Mouse (Mus musculus): ENCODE results near the gene Shc3. TPM values are rescaled to one million over a fixed set of nuclear protein-coding genes. Genes with fewer than 3 reads are reported as not detected.

The Shc3 gene
- polyA plus RNA-seq, 1 experiment from 2014 or later = 6.6 TPM

DNA sequence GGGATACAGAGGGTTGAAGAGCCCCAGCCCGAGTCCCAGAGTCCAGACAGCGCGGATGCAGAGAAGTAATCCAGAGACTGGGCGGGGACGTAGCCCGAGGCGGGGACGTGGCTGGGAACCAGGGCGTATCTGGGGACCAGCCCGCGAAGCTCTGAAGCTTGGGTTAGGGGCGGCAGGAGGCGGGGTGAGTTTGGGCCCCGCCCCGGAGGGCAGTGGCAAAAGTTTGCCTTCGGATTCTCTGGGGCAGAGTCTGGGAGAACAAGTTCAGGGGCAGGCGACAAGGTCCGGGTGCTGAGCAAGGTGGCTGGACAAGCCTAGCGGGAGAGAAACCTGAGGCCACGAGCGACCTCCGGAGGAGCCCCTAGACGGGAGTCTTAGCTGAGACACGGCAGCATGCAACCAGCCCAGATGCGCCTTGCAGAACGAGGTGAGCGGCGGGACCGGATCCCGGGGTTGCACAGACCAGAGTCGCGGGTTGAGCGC, 160.7 kb downstream of the Shc3 start, which contains the start of gene S1pr3:
TSS of gene S1pr3 (plus strand) at position 121 of the 483 bp plus-strand sequence.
- peaks cover 3% of the 10 kb centered on the region; the same call in 1 of the 2 replicates for H3K27me3 ChIP-seq (ENCODE audit: control insufficient read depth, insufficient read depth, low read length)
- H3K36me3 ChIP-seq (ENCODE audit: control insufficient read depth, insufficient read depth, low read length) = no peaks in the 10 kb centered on the region
- peak within 1 kb of the TSS; percentile 49 for H3K4me2 ChIP-seq (ENCODE audit: low read depth, low read length)
- peak within 1 kb of the TSS; percentile 28; the same call in 1 of the 2 replicates for H3K9ac ChIP-seq (replicated peaks; ENCODE audit: low read depth, low read length)
- no peaks in the 10 kb centered on the region for H3K4me1 ChIP-seq (ENCODE audit: control insufficient read depth, insufficient read depth, low read length)
- H3K4me3 ChIP-seq (ENCODE audit: low read depth, low read length) = peak within 1 kb of the TSS; percentile 30
- no peaks in the 10 kb centered on the region for H3K9me3 ChIP-seq (ENCODE audit: control insufficient read depth, low read length)
- under 1% methylated on average over 33 of the region's 33 CpGs for WGBS
- H3K27ac ChIP-seq (ENCODE audit: low read depth, low read length) = no peak within 1 kb of the TSS
- peak; percentile 56 for ATAC-seq (ENCODE audit: low read depth)

DNA sequence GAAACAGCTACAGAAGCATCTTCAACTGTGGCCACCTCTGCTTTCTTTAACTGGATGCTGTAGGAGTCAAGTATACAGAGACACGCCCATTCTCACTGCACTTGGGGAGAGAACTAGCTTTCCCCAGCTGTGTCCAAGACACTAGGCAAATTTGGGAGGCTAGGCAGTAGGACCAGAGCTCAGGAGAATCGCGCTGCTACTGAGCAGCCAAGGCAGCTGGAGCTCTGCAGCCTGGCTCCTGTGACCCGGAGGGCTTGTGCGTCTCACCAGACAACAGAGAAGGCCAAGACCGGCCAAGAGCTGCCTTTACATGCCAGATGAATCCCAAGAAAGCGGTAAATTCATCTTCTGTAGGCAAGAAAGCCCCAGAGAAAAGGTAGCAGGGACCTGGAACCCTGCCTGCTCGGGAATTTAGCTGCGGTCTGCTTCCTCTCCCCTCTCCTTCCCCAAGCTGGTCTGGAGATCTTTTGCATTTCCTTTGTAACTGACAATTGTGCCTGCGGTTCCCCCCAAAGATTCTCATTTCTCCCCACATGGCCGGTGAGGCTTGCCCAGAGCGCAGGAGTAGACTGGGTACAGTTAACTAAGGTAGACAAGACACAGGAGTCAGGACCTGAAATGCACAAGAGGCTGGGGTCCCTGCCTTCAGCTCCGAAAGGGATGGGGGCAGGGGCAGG, 161.5 kb downstream of the Shc3 start:
- no peak for ATAC-seq (ENCODE audit: low read depth)

DNA sequence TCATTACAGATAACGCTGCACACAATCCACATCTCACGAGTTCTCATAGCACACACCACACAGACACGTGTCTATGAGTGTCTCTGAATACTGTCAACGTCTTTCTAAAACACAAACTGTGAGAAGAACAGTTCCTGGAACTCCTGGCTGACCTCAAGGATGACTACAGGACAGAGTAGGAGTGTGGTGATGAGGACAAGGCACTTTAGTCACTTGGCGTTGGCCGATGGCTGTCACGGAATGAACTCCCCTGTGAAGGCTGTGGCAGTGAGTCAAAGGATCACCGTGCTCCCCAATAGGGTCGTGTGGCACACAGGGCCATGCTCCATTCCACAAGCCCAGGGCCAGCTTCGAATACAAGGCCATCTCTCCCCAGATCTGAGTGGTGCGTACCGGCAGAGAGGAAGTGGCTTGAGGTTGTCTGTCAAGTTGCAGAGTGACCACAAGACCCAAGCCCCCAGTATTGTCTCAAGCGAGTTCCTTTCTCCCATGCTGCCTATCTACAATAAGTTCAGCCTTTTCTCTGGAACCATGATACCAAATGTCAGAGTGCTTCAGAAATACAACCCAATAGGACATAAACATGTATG, 163.4 kb downstream of the Shc3 start:
- no peak overlapping the region for H3K9ac ChIP-seq (replicated peaks; ENCODE audit: low read depth, low read length)
- no peak overlapping the region for H3K4me3 ChIP-seq (ENCODE audit: low read depth, low read length)
- H3K36me3 ChIP-seq (ENCODE audit: control insufficient read depth, insufficient read depth, low read length) = no peaks in the 10 kb centered on the region
- no peaks in the 10 kb centered on the region for H3K9me3 ChIP-seq (ENCODE audit: control insufficient read depth, low read length)
- no peak for ATAC-seq (ENCODE audit: low read depth)
- WGBS = 90% methylated on average over 13 of the region's 13 CpGs
- H3K4me2 ChIP-seq (ENCODE audit: low read depth, low read length) = no peak overlapping the region
- no peak overlapping the region for H3K27ac ChIP-seq (ENCODE audit: low read depth, low read length)
- H3K4me1 ChIP-seq (ENCODE audit: control insufficient read depth, insufficient read depth, low read length) = peaks cover 3% of the 10 kb centered on the region; the same call in 1 of the 2 replicates
- H3K27me3 ChIP-seq (ENCODE audit: control insufficient read depth, insufficient read depth, low read length) = peaks cover 3% of the 10 kb centered on the region; the same call in 1 of the 2 replicates

More for the DNA sequence above, 161.5 kb downstream of the Shc3 start:
- H3K4me1 ChIP-seq (ENCODE audit: control insufficient read depth, insufficient read depth, low read length) = no peaks in the 10 kb centered on the region
- WGBS = 29% methylated on average over 13 of the region's 13 CpGs
- no peak overlapping the region for H3K9ac ChIP-seq (replicated peaks; ENCODE audit: low read depth, low read length)
- no peaks in the 10 kb centered on the region for H3K36me3 ChIP-seq (ENCODE audit: control insufficient read depth, insufficient read depth, low read length)
- peak overlapping the region; percentile 49; the same call in 1 of the 2 replicates for H3K4me2 ChIP-seq (ENCODE audit: low read depth, low read length)
- no peak overlapping the region for H3K27ac ChIP-seq (ENCODE audit: low read depth, low read length)
- no peaks in the 10 kb centered on the region for H3K9me3 ChIP-seq (ENCODE audit: control insufficient read depth, low read length)
- H3K27me3 ChIP-seq (ENCODE audit: control insufficient read depth, insufficient read depth, low read length) = peaks cover 3% of the 10 kb centered on the region; the same call in 1 of the 2 replicates
- no peak overlapping the region; the same call in 1 of the 2 replicates for H3K4me3 ChIP-seq (ENCODE audit: low read depth, low read length)

GRCm38 (mm10) chr13:51404566-51404965, 164.7 kb downstream of the Shc3 start:
- 94% methylated on average over 4 of the region's 4 CpGs for WGBS
- H3K27me3 ChIP-seq (ENCODE audit: control insufficient read depth, insufficient read depth, low read length) = peaks cover 3% of the 10 kb centered on the region; the same call in 1 of the 2 replicates

DNA sequence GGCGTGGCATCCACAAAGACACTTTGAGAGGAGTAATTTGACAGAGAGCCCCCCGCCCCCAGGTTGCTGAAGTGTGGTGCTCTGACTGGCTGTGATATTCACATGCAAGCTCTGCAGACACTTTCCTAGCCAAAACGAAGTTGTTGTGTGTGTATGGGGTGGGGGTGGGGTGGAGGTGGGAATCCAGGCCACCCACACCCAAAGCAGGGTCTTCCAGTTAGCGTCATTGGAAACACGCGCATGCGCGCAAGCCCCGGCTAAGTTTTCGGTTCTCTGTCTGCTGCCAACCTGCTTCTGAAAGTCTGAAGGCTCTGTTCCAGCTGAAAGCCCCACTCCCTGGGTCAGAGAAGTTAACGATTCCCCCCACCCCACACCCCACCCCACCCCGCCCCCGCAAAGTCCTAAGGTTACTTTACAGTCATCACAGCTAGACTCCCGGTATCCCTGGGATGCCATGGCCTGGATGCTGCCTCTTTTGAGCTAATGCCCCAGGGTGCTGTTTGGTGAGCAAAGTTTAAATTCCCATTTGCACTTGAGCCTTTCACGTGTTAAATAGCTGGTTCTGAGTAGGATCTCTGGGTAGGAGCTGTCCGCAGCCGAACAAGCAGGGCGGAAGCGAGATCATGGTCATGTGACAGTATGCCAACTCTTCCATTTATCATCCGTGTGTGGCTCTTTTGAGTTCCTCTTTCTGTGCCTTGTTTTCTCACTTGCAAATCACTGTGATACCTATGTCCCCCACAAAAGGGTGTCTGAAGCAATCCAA, 168.3 kb downstream of the Shc3 start:
- peak overlapping the region; percentile 34; the same call in 1 of the 2 replicates for H3K9ac ChIP-seq (replicated peaks; ENCODE audit: low read depth, low read length)
- H3K36me3 ChIP-seq (ENCODE audit: control insufficient read depth, insufficient read depth, low read length) = no peaks in the 10 kb centered on the region
- H3K4me3 ChIP-seq (ENCODE audit: low read depth, low read length) = peak overlapping the region; percentile 34
- peak; percentile 87 for ATAC-seq (ENCODE audit: low read depth)
- no peaks in the 10 kb centered on the region for H3K27me3 ChIP-seq (ENCODE audit: control insufficient read depth, insufficient read depth, low read length)
- no peak overlapping the region; the same call in 1 of the 2 replicates for H3K27ac ChIP-seq (ENCODE audit: low read depth, low read length)
- peaks cover 3% of the 10 kb centered on the region; the same call in 1 of the 2 replicates for H3K4me1 ChIP-seq (ENCODE audit: control insufficient read depth, insufficient read depth, low read length)
- peak overlapping the region; percentile 80 for H3K4me2 ChIP-seq (ENCODE audit: low read depth, low read length)
- 5% methylated on average over 20 of the region's 20 CpGs for WGBS
- no peaks in the 10 kb centered on the region for H3K9me3 ChIP-seq (ENCODE audit: control insufficient read depth, low read length)

More at GRCm38 (mm10) chr13:51404566-51404965, 164.7 kb downstream of the Shc3 start:
- Histone ChIP-seq H3K27ac (ENCODE audit: low read depth, low read length) (no peak overlapping the region), H3K9me3 (ENCODE audit: control insufficient read depth, low read length) (no peaks in the 10 kb centered on the region), H3K4me3 (ENCODE audit: low read depth, low read length) (no peak overlapping the region), H3K36me3 (ENCODE audit: control insufficient read depth, insufficient read depth, low read length) (no peaks in the 10 kb centered on the region), H3K9ac (replicated peaks; ENCODE audit: low read depth, low read length) (no peak overlapping the region), H3K4me1 (ENCODE audit: control insufficient read depth, insufficient read depth, low read length) (peaks cover 3% of the 10 kb centered on the region; the same call in 1 of the 2 replicates), H3K4me2 (ENCODE audit: low read depth, low read length) (no peak overlapping the region)
- no peak for ATAC-seq (ENCODE audit: low read depth)

GRCm38 (mm10) chr13:51400186-51400719, 169.0 kb downstream of the Shc3 start:
- Histone ChIP-seq H3K36me3 (ENCODE audit: control insufficient read depth, insufficient read depth, low read length) (no peaks in the 10 kb centered on the region), H3K9ac (replicated peaks; ENCODE audit: low read depth, low read length) (peak overlapping the region; percentile 34; the same call in 1 of the 2 replicates), H3K27ac (ENCODE audit: low read depth, low read length) (peak overlapping the region; percentile 22; the same call in 1 of the 2 replicates), H3K9me3 (ENCODE audit: control insufficient read depth, low read length) (no peaks in the 10 kb centered on the region), H3K4me1 (ENCODE audit: control insufficient read depth, insufficient read depth, low read length) (peaks cover 3% of the 10 kb centered on the region; the same call in 1 of the 2 replicates), H3K27me3 (ENCODE audit: control insufficient read depth, insufficient read depth, low read length) (no peaks in the 10 kb centered on the region), H3K4me3 (ENCODE audit: low read depth, low read length) (peak overlapping the region; percentile 34), H3K4me2 (ENCODE audit: low read depth, low read length) (peak overlapping the region; percentile 80)
- peak; percentile 72 for ATAC-seq (ENCODE audit: low read depth)
- WGBS = 24% methylated on average over 14 of the region's 14 CpGs

GRCm38 (mm10) chr13:51399562-51399961, 169.7 kb downstream of the Shc3 start:
- 95% methylated on average over 3 of the region's 3 CpGs for WGBS
- Histone ChIP-seq H3K36me3 (ENCODE audit: control insufficient read depth, insufficient read depth, low read length) (no peaks in the 10 kb centered on the region), H3K9ac (replicated peaks; ENCODE audit: low read depth, low read length) (no peak overlapping the region), H3K4me1 (ENCODE audit: control insufficient read depth, insufficient read depth, low read length) (peaks cover 3% of the 10 kb centered on the region; the same call in 1 of the 2 replicates), H3K9me3 (ENCODE audit: control insufficient read depth, low read length) (no peaks in the 10 kb centered on the region; the same call in 1 of the 2 replicates), H3K27me3 (ENCODE audit: control insufficient read depth, insufficient read depth, low read length) (no peaks in the 10 kb centered on the region), H3K4me3 (ENCODE audit: low read depth, low read length) (no peak overlapping the region), H3K4me2 (ENCODE audit: low read depth, low read length) (no peak overlapping the region), H3K27ac (ENCODE audit: low read depth, low read length) (no peak overlapping the region)
- ATAC-seq (ENCODE audit: low read depth) = no peak

DNA sequence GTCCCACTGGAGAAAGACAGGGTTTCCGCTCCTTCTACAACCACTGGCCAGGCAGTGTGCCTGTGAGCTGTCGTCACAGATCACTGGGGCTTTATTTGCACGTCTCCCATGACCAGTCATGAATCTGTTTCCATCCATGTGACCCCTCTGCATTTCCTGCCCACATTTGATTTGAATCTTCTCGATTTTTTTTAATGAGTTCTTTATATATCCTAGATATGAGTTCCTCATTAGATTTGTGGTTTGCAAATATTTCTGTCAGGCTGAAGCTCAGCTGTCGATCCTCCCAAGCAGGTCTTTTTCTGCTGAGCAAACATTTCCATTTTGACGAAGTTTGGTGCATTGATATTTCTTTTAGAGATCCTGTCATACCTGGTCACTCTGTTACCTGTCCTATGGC, 171.4 kb downstream of the Shc3 start:
- no peaks in the 10 kb centered on the region for H3K36me3 ChIP-seq (ENCODE audit: control insufficient read depth, insufficient read depth, low read length)
- no peak overlapping the region for H3K4me2 ChIP-seq (ENCODE audit: low read depth, low read length)
- H3K9me3 ChIP-seq (ENCODE audit: control insufficient read depth, low read length) = no peaks in the 10 kb centered on the region; the same call in 1 of the 2 replicates
- WGBS = 86% methylated on average over 6 of the region's 6 CpGs
- no peak overlapping the region for H3K27ac ChIP-seq (ENCODE audit: low read depth, low read length)
- ATAC-seq (ENCODE audit: low read depth) = no peak
- H3K4me1 ChIP-seq (ENCODE audit: control insufficient read depth, insufficient read depth, low read length) = peaks cover 3% of the 10 kb centered on the region; the same call in 1 of the 2 replicates
- H3K9ac ChIP-seq (replicated peaks; ENCODE audit: low read depth, low read length) = no peak overlapping the region
- no peak overlapping the region for H3K4me3 ChIP-seq (ENCODE audit: low read depth, low read length)
- H3K27me3 ChIP-seq (ENCODE audit: control insufficient read depth, insufficient read depth, low read length) = no peaks in the 10 kb centered on the region

Data from neural tube, embryonic 14.5 days (tissue).